Mouse (Mus musculus): ENCODE results near the gene Grb2. TPM values are rescaled to one million over a fixed set of nuclear protein-coding genes. Genes with fewer than 3 reads are reported as not detected.
"Not testable (repeated sequence)": the region's sequence is repeated elsewhere in the genome, so short reads cannot be mapped to it uniquely, and the experiment has no call there.

Gene Grb2
- polyA plus RNA-seq, 1 experiment from 2014 or later: 62.8 TPM

DNA sequence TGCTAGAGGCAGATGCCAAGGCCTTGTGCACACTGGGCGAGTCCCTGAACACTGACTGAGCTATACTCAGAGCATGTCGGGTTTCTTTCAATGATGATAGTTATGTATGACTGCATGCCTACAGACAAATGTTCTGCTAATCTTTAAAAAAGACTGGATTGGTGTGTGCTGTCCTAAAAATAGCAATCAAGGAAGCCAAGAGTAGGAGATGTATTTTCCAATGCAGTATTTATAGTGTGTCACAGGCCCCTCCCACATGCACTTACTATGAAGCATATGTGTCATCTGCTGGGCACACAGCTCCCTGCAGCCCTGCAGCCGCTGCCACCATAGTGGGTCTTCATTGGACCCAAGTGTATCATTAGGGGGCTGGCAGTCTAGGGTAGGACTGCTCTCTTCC is 55.2 kb downstream of the Grb2 start:
- Histone ChIP-seq H3K4me1 (ENCODE audit: insufficient read depth, low read depth, low read length) (no peaks in the 10 kb centered on the region), H3K27ac (ENCODE audit: low read length) (no peak overlapping the region), H3K9ac (replicated peaks; ENCODE audit: low read depth) (no peak overlapping the region), H3K4me2 (replicated peaks; ENCODE audit: low read depth, low read length) (no peak overlapping the region), H3K27me3 (replicated peaks; ENCODE audit: insufficient read depth, low read length) (no peaks in the 10 kb centered on the region), H3K36me3 (ENCODE audit: insufficient read depth, low read length) (no peaks in the 10 kb centered on the region; the same call in 1 of the 2 replicates), H3K9me3 (ENCODE audit: low read length) (no peaks in the 10 kb centered on the region), H3K4me3 (ENCODE audit: low read depth, low read length) (no peak overlapping the region)
- ATAC-seq (no peak), DNase-seq (ENCODE audit: low spot score) (no peak)
- no peak for TF ChIP-seq EP300 (IDR thresholded peaks at IDR 0.05)
- TF ChIP-seq CTCF (IDR thresholded peaks at IDR 0.05): no peak
- WGBS: 80% methylated on average over 3 of the region's 3 CpGs

DNA sequence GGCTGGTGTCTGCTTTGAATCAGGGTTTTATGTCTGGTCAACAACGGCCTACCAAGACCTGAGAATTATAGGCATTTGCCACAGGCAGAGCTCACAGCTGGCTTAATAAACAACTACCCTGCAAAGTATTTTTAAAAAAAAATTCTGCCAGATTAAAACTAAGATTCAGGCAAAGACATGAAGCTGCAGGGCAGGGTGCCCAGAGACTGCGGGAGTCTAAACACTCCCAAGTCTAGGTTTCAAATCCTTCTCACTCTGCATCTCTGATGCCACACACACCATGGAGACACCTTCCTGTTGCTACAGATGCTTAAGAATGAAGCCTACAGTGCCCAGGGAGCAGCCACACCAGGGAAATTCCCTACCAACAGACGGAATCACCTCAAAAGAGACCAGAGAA is 56.7 kb downstream of the Grb2 start:
- no peaks in the 10 kb centered on the region for H3K9me3 ChIP-seq (ENCODE audit: low read length)
- H3K9ac ChIP-seq (replicated peaks; ENCODE audit: low read depth): no peak overlapping the region
- no peak for TF ChIP-seq CTCF (IDR thresholded peaks at IDR 0.05)
- no peak for TF ChIP-seq EP300 (IDR thresholded peaks at IDR 0.05)
- DNase-seq (ENCODE audit: low spot score): no peak
- no peak overlapping the region for H3K4me3 ChIP-seq (ENCODE audit: low read depth, low read length)
- H3K4me1 ChIP-seq (ENCODE audit: insufficient read depth, low read depth, low read length): no peaks in the 10 kb centered on the region
- no peak for ATAC-seq
- H3K27me3 ChIP-seq (replicated peaks; ENCODE audit: insufficient read depth, low read length): no peaks in the 10 kb centered on the region
- no peaks in the 10 kb centered on the region; the same call in none of the 2 replicates for H3K36me3 ChIP-seq (ENCODE audit: insufficient read depth, low read length)
- 86% methylated on average over 3 of the region's 3 CpGs for WGBS
- no peak overlapping the region for H3K4me2 ChIP-seq (replicated peaks; ENCODE audit: low read depth, low read length)
- H3K27ac ChIP-seq (ENCODE audit: low read length): no peak overlapping the region

GRCm38 (mm10) chr11:115649706-115650105 is 58.7 kb downstream of the Grb2 start:
- Histone ChIP-seq H3K9me3 (ENCODE audit: low read length) (no peaks in the 10 kb centered on the region), H3K4me3 (ENCODE audit: low read depth, low read length) (no peak overlapping the region), H3K27ac (ENCODE audit: low read length) (no peak overlapping the region), H3K4me1 (ENCODE audit: insufficient read depth, low read depth, low read length) (no peaks in the 10 kb centered on the region), H3K36me3 (ENCODE audit: insufficient read depth, low read length) (no peaks in the 10 kb centered on the region; the same call in none of the 2 replicates), H3K9ac (replicated peaks; ENCODE audit: low read depth) (no peak overlapping the region), H3K4me2 (replicated peaks; ENCODE audit: low read depth, low read length) (no peak overlapping the region), H3K27me3 (replicated peaks; ENCODE audit: insufficient read depth, low read length) (no peaks in the 10 kb centered on the region)
- ATAC-seq: no peak
- TF ChIP-seq CTCF (IDR thresholded peaks at IDR 0.05): no peak
- 52% methylated on average over 10 of the region's 10 CpGs for WGBS
- DNase-seq (ENCODE audit: low spot score): no peak

GRCm38 (mm10) chr11:115647459-115647858 is 60.9 kb downstream of the Grb2 start:
- Histone ChIP-seq H3K4me2 (replicated peaks; ENCODE audit: low read depth, low read length) (no peak overlapping the region), H3K9me3 (ENCODE audit: low read length) (no peaks in the 10 kb centered on the region), H3K27ac (ENCODE audit: low read length) (no peak overlapping the region), H3K36me3 (ENCODE audit: insufficient read depth, low read length) (no peaks in the 10 kb centered on the region; the same call in 1 of the 2 replicates), H3K9ac (replicated peaks; ENCODE audit: low read depth) (no peak overlapping the region), H3K4me3 (ENCODE audit: low read depth, low read length) (no peak overlapping the region), H3K27me3 (replicated peaks; ENCODE audit: insufficient read depth, low read length) (no peaks in the 10 kb centered on the region), H3K4me1 (ENCODE audit: insufficient read depth, low read depth, low read length) (no peaks in the 10 kb centered on the region)
- DNase-seq (ENCODE audit: low spot score) (peak; percentile 91), ATAC-seq (no peak)
- 39% methylated on average over 6 of the region's 6 CpGs for WGBS
- peak; percentile 83 for TF ChIP-seq CTCF (IDR thresholded peaks at IDR 0.05)
- no peak for TF ChIP-seq EP300 (IDR thresholded peaks at IDR 0.05)

DNA sequence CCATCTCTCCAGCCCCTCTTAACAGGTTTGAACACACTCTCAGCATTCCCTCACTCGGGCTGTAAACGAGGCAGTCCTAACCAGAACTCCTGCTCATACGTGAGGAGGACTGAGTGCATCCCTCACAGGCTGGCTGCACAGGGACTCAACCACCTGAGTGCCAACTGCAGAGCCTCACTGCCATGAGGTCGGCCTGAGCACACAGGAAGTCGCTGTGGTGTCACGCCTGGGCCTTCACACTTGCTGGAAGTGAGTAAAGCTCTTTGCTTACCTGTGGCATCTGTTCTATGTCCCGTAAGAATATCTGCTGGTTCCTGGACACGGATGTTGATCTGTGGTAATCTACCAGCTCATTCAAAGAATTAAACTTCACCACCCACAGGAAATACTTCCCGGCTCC is 62.0 kb downstream of the Grb2 start:
- Histone ChIP-seq H3K4me2 (replicated peaks; ENCODE audit: low read depth, low read length) (no peak overlapping the region), H3K27ac (ENCODE audit: low read length) (no peak overlapping the region), H3K36me3 (ENCODE audit: insufficient read depth, low read length) (no peaks in the 10 kb centered on the region; the same call in 1 of the 2 replicates), H3K4me1 (ENCODE audit: insufficient read depth, low read depth, low read length) (no peaks in the 10 kb centered on the region), H3K27me3 (replicated peaks; ENCODE audit: insufficient read depth, low read length) (no peaks in the 10 kb centered on the region), H3K9ac (replicated peaks; ENCODE audit: low read depth) (no peak overlapping the region), H3K4me3 (ENCODE audit: low read depth, low read length) (no peak overlapping the region), H3K9me3 (ENCODE audit: low read length) (no peaks in the 10 kb centered on the region)
- 87% methylated on average over 9 of the region's 9 CpGs for WGBS
- TF ChIP-seq EP300 (IDR thresholded peaks at IDR 0.05) (no peak), CTCF (IDR thresholded peaks at IDR 0.05) (no peak)
- no peak for ATAC-seq
- DNase-seq (ENCODE audit: low spot score): no peak

DNA sequence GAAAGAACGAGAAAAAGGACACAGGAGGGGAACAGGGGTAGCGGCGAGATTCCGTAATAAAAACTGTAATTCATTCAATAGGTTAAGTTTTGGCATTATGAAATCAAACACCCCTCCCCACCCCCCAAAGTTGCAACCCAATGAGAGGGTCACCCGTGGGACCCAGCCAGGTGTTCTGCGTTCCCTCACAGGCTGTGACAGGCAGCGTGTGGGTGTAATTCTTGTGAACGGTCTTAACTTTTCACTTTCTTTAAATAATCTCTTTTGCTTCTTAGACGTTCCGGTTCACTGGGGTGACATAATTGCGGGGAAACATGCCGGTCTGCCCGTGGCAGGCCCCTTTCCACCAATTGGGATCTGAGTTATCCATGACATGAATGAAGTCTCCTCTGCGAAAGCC is 62.9 kb downstream of the Grb2 start:
- not testable (repeated sequence) for H3K4me3 ChIP-seq (ENCODE audit: low read depth, low read length); H3K9ac ChIP-seq (replicated peaks; ENCODE audit: low read depth); H3K27ac ChIP-seq (ENCODE audit: low read length); H3K4me1 ChIP-seq (ENCODE audit: insufficient read depth, low read depth, low read length); H3K4me2 ChIP-seq (replicated peaks; ENCODE audit: low read depth, low read length); H3K27me3 ChIP-seq (replicated peaks; ENCODE audit: insufficient read depth, low read length); H3K36me3 ChIP-seq (ENCODE audit: insufficient read depth, low read length); DNase-seq (ENCODE audit: low spot score); H3K9me3 ChIP-seq (ENCODE audit: low read length)
- 0 out of 2 replicates have a peak, but pooled peaks have one; percentile 34 for ATAC-seq
- 65% methylated on average over 14 of the region's 14 CpGs for WGBS

GRCm38 (mm10) chr11:115644308-115644707 is 64.1 kb downstream of the Grb2 start:
- no peak overlapping the region for H3K27ac ChIP-seq (ENCODE audit: low read length)
- no peak overlapping the region for H3K4me3 ChIP-seq (ENCODE audit: low read depth, low read length)
- no peak overlapping the region for H3K4me2 ChIP-seq (replicated peaks; ENCODE audit: low read depth, low read length)
- TF ChIP-seq EP300 (IDR thresholded peaks at IDR 0.05) (no peak), CTCF (IDR thresholded peaks at IDR 0.05) (no peak)
- H3K9ac ChIP-seq (replicated peaks; ENCODE audit: low read depth): no peak overlapping the region
- 90% methylated on average over 13 of the region's 13 CpGs for WGBS
- ATAC-seq (no peak), DNase-seq (ENCODE audit: low spot score) (no peak)
- H3K36me3 ChIP-seq (ENCODE audit: insufficient read depth, low read length): no peaks in the 10 kb centered on the region; the same call in 1 of the 2 replicates
- no peaks in the 10 kb centered on the region for H3K4me1 ChIP-seq (ENCODE audit: insufficient read depth, low read depth, low read length)
- no peaks in the 10 kb centered on the region for H3K9me3 ChIP-seq (ENCODE audit: low read length)
- no peaks in the 10 kb centered on the region for H3K27me3 ChIP-seq (replicated peaks; ENCODE audit: insufficient read depth, low read length)

Measured in lung, postnatal 0 days (tissue).